Mouse (Mus musculus): ENCODE data around the gene Fbxo41.

GRCm38 (mm10) chr6:85547642-85548041 lies 44.8 kb upstream of the Fbxo41 start:
- TF ChIP-seq GATA1 (IDR thresholded peaks at IDR 0.05; ENCODE audit: borderline replicate concordance, low read length) (no peak), FLI1 (IDR thresholded peaks at IDR 0.05; ENCODE audit: low read length) (no peak)

Measured in megakaryocyte, embryonic 14.5 days (primary cell).